Mouse (Mus musculus) forebrain, embryonic 15.5 days (tissue): ENCODE data around the gene Slc24a3. TPM values are rescaled to one million over a fixed set of nuclear protein-coding genes. Genes with fewer than 3 reads are reported as not detected.
A peak's percentile ranks its signal among the peaks of the same experiment; 100 is the strongest.

ENCODE experiments used
- ATAC-seq: fragments of 200-750 bp; cut with Nextera tagmentation; replicated peaks from 2 replicates; pipeline ENCODE4 v1.8.0; 2017; ENCODE audit warnings: mild to moderate bottlenecking, moderate TSS enrichment, moderate library complexity
- H3K27ac ChIP-seq: fragments of 300-500 bp; sonication (generic); replicated peaks from 2 replicates; pipeline ENCODE4 v1.5.1; 2015; ENCODE audit warnings: mild to moderate bottlenecking, inconsistent platforms
- H3K27me3 ChIP-seq: fragments of 300-500 bp; sonication (generic); 2 replicates; pipeline ENCODE4 v1.6.1; 2015; ENCODE audit warnings: inconsistent platforms
- H3K36me3 ChIP-seq: fragments of 300-500 bp; sonication (generic); 2 replicates; pipeline ENCODE4 v1.6.1; 2015; ENCODE audit warnings: mild to moderate bottlenecking, inconsistent platforms
- H3K4me1 ChIP-seq: fragments of 300-500 bp; sonication (generic); 2 replicates; pipeline ENCODE4 v1.6.1; 2015; ENCODE audit warnings: inconsistent platforms
- H3K4me2 ChIP-seq: fragments of 300-500 bp; sonication (generic); replicated peaks from 2 replicates; pipeline ENCODE4 v1.6.1; 2015; ENCODE audit warnings: mild to moderate bottlenecking, inconsistent platforms
- H3K4me3 ChIP-seq: fragments of 300-500 bp; sonication (generic); 2 replicates; pipeline ENCODE4 v1.5.1; 2015; ENCODE audit warnings: mild to moderate bottlenecking, inconsistent platforms
- H3K9ac ChIP-seq: fragments of 300-500 bp; sonication (generic); replicated peaks from 2 replicates; pipeline ENCODE4 v1.6.1; 2015; ENCODE audit warnings: mild to moderate bottlenecking, inconsistent platforms
- H3K9me3 ChIP-seq: fragments of 300-500 bp; sonication (generic); 2 replicates; pipeline ENCODE4 v1.6.1; 2016; ENCODE audit warnings: inconsistent platforms
- WGBS: fragments of 180-500 bp; shearing (Covaris S2); methylation state at CpG from one replicate; pipeline ENCODE4 v1.1.7; 2015; ENCODE audit warnings: mixed read lengths; 5-methylcytosine and 5-hydroxymethylcytosine counted together
- polyA plus RNA-seq: library from polyadenylated mRNA; unstranded; fragments of >200 nt; fragmentation: Nextera tagmentation; extraction: Ambion mirVana; gene quantifications from 2 replicates; pipeline ENCODE4 v1.2.1, GENCODE M21; 2015

Slc24a3 gene
- polyA plus RNA-seq, 1 experiment from 2014 or later: 5.9 TPM

GRCm38 (mm10) chr2:145421889-145422212 is 254.3 kb downstream of the Slc24a3 start:
- no peak; the same call in 1 of the 2 replicates for ATAC-seq

GRCm38 (mm10) chr2:145429982-145430381 is 262.4 kb downstream of the Slc24a3 start:
- Histone ChIP-seq H3K4me3 (no peak overlapping the region), H3K36me3 (no peaks in the 10 kb centered on the region), H3K4me1 (no peaks in the 10 kb centered on the region), H3K9me3 (no peaks in the 10 kb centered on the region), H3K4me2 (no peak overlapping the region), H3K27me3 (no peaks in the 10 kb centered on the region), H3K27ac (no peak overlapping the region), H3K9ac (no peak overlapping the region)
- no peak for ATAC-seq
- WGBS: 92% methylated on average over 5 of the region's 5 CpGs

More at GRCm38 (mm10) chr2:145421889-145422212, 254.3 kb downstream of the Slc24a3 start:
- no peaks in the 10 kb centered on the region for H3K36me3 ChIP-seq
- WGBS: 81% methylated on average over 3 of the region's 3 CpGs
- no peak overlapping the region for H3K4me2 ChIP-seq
- no peak overlapping the region for H3K9ac ChIP-seq
- no peak overlapping the region for H3K4me3 ChIP-seq
- no peaks in the 10 kb centered on the region for H3K4me1 ChIP-seq
- no peaks in the 10 kb centered on the region for H3K27me3 ChIP-seq
- no peak overlapping the region for H3K27ac ChIP-seq
- no peaks in the 10 kb centered on the region for H3K9me3 ChIP-seq

DNA sequence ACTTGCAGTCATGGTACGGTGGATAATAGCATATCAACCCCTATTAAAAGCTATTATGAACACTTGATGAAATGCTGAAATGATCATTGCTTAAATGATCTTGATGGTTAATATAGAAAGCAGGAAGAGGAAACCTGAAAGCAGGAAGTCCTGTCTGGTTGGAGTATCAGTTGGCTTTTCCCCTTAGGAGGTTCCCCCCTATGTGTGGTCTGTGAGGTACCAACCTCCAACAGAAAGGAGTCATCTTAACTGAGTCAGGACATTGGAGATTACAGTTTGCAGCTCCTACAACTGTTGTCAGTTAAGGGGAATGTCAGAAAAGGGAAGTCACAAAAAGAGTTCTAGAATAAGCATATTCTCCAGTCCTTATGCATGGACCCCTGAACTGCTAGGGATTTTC is 266.5 kb downstream of the Slc24a3 start:
- ATAC-seq: no peak
- Histone ChIP-seq H3K9ac (no peak overlapping the region), H3K4me1 (no peaks in the 10 kb centered on the region), H3K27ac (no peak overlapping the region), H3K27me3 (no peaks in the 10 kb centered on the region), H3K4me2 (no peak overlapping the region), H3K9me3 (no peaks in the 10 kb centered on the region), H3K36me3 (no peaks in the 10 kb centered on the region), H3K4me3 (no peak overlapping the region)
- WGBS: 91% methylated on average over 1 of the region's 1 CpGs

GRCm38 (mm10) chr2:145438336-145438735 is 270.8 kb downstream of the Slc24a3 start:
- H3K9me3 ChIP-seq: no peaks in the 10 kb centered on the region
- H3K9ac ChIP-seq: no peak overlapping the region
- no peak overlapping the region for H3K4me3 ChIP-seq
- 35% methylated on average over 5 of the region's 5 CpGs for WGBS
- H3K27ac ChIP-seq: no peak overlapping the region
- H3K36me3 ChIP-seq: no peaks in the 10 kb centered on the region
- no peak for ATAC-seq
- H3K27me3 ChIP-seq: no peaks in the 10 kb centered on the region
- H3K4me2 ChIP-seq: no peak overlapping the region
- no peaks in the 10 kb centered on the region for H3K4me1 ChIP-seq

DNA sequence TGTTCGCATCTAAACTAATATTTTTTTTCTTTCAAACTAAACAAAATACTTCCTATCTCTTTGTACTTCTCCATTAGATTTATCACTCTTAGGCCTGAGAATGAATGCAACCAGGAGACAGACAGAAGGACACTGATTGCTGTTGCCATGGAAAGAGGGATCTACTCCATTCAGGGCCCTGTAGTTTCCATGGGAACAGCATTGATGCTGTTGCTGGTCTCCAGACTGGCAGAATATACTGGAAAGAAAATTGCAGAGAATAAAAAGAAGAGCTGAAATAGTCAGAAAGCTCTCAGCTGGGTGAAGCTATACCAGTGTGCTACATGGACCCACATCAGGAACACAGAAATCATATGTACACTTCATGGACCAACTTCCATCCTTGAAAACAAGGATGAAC is 272.2 kb downstream of the Slc24a3 start:
- Histone ChIP-seq H3K27me3 (no peaks in the 10 kb centered on the region), H3K36me3 (no peaks in the 10 kb centered on the region), H3K27ac (no peak overlapping the region), H3K4me3 (no peak overlapping the region), H3K9me3 (no peaks in the 10 kb centered on the region), H3K4me2 (no peak overlapping the region), H3K4me1 (no peaks in the 10 kb centered on the region), H3K9ac (no peak overlapping the region)
- 0 out of 2 replicates have a peak, but pooled peaks have one; percentile 64 for ATAC-seq
- 98% methylated on average over 1 of the region's 1 CpGs for WGBS

DNA sequence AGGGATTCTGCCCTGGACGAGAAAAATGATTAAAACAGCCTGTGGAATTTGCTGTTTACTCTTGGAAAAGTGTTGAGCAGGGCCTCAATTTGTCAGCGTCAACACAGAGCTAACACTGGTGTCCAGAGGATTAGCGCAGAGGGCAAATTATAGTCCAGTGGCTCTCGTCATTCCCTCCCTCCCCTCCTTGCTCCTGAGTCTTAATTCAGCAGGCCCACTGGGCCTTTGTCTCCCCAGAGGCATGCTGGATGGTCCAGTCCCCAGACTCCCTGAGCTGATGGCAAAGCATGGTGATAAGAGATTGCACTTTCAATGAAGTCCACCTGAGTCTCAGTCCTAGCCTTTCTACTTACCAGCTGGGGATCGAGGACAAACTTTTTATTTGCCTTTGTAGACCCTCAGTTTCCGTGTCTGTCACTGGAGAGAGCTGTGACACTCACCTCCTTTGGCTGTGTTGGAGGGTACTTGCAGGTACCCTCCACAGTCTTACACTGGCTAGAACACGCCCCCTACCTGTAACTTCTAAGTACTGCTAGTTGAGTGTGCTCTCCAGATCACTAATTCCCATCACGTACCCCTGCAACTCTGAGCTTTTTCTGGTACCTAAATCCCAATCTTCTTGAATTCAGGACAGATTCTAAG is 289.7 kb downstream of the Slc24a3 start:
- Histone ChIP-seq H3K27me3 (no peaks in the 10 kb centered on the region), H3K9me3 (no peaks in the 10 kb centered on the region), H3K4me1 (peaks cover 4% of the 10 kb centered on the region; the same call in 1 of the 2 replicates), H3K4me2 (no peak overlapping the region), H3K36me3 (no peaks in the 10 kb centered on the region), H3K9ac (no peak overlapping the region), H3K27ac (no peak overlapping the region), H3K4me3 (no peak overlapping the region)
- ATAC-seq: no peak
- 36% methylated on average over 8 of the region's 8 CpGs for WGBS

- H3K27ac ChIP-seq: no peak overlapping the region
- H3K36me3 ChIP-seq: no peaks in the 10 kb centered on the region
- peaks cover 4% of the 10 kb centered on the region; the same call in 1 of the 2 replicates for H3K4me1 ChIP-seq
- 36% methylated on average over 3 of the region's 3 CpGs for WGBS
- no peaks in the 10 kb centered on the region for H3K27me3 ChIP-seq
- no peak overlapping the region for H3K4me3 ChIP-seq
- H3K4me2 ChIP-seq: no peak overlapping the region
- no peak overlapping the region for H3K9ac ChIP-seq
- no peaks in the 10 kb centered on the region for H3K9me3 ChIP-seq
- ATAC-seq: 0 out of 2 replicates have a peak, but pooled peaks have one; percentile 37
Observed at GRCm38 (mm10) chr2:145460854-145461423, 293.4 kb downstream of the Slc24a3 start.

DNA sequence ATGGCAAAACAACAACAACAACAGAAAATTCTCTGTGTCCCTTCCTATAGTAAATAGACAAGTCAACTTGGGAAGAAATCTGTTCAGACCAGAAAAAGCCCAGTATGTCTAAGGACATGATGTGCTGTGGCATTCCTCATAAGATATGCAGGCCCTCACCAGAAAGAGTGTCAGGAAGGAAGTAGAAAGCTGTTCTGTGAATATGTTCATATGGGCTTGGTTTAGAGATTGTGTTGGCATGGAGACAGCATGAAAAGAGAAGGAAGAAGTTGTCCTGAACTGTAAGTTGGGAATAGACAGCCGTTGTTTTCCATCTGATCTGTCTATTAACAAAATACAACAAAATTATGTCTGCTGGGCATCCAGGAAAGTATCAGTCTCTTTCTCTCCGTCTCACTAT is 294.7 kb downstream of the Slc24a3 start:
- no peaks in the 10 kb centered on the region for H3K27me3 ChIP-seq
- WGBS: 94% methylated on average over 2 of the region's 2 CpGs

GRCm38 (mm10) chr2:145468701-145469325 is 301.3 kb downstream of the Slc24a3 start:
- Histone ChIP-seq H3K9me3 (no peaks in the 10 kb centered on the region), H3K9ac (no peak overlapping the region), H3K27me3 (no peaks in the 10 kb centered on the region), H3K4me1 (no peaks in the 10 kb centered on the region), H3K4me3 (no peak overlapping the region), H3K36me3 (no peaks in the 10 kb centered on the region), H3K27ac (no peak overlapping the region), H3K4me2 (no peak overlapping the region)
- no peak for ATAC-seq
- WGBS: 85% methylated on average over 5 of the region's 5 CpGs

More for the DNA sequence above, 294.7 kb downstream of the Slc24a3 start:
- Histone ChIP-seq H3K27ac (no peak overlapping the region), H3K36me3 (no peaks in the 10 kb centered on the region), H3K4me3 (no peak overlapping the region), H3K9me3 (no peaks in the 10 kb centered on the region), H3K4me2 (no peak overlapping the region), H3K9ac (no peak overlapping the region), H3K4me1 (peaks cover 4% of the 10 kb centered on the region; the same call in 1 of the 2 replicates)
- ATAC-seq: no peak

- WGBS: 78% methylated on average over 2 of the region's 2 CpGs
- Histone ChIP-seq H3K27ac (no peak overlapping the region), H3K36me3 (no peaks in the 10 kb centered on the region), H3K4me3 (no peak overlapping the region), H3K9me3 (no peaks in the 10 kb centered on the region), H3K27me3 (no peaks in the 10 kb centered on the region), H3K4me2 (no peak overlapping the region), H3K9ac (no peak overlapping the region), H3K4me1 (no peaks in the 10 kb centered on the region)
- no peak for ATAC-seq
Observed at GRCm38 (mm10) chr2:145477484-145477883, 309.9 kb downstream of the Slc24a3 start.

DNA sequence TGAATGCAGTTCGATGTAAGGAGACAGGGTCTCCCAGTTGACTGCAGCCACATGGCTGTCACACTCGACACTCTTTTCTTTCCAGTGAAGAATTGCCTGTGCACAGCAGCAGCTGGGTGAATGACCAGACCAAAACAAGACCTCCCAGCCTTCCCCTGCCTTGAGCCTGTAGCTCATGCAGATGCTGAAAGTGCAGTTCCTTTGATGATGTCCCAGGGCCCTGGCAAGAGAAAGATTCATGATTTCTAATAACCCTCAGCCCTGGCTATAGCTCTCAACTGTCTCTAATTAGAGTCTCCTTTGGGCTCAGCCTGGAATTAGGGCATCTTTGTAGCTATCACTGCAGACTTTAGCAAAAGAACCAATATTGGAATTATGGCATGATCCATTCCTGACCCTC is 312.1 kb downstream of the Slc24a3 start:
- Histone ChIP-seq H3K36me3 (no peaks in the 10 kb centered on the region), H3K27ac (no peak overlapping the region), H3K4me2 (no peak overlapping the region), H3K4me3 (no peak overlapping the region), H3K4me1 (no peaks in the 10 kb centered on the region), H3K9ac (no peak overlapping the region), H3K9me3 (no peaks in the 10 kb centered on the region), H3K27me3 (no peaks in the 10 kb centered on the region)
- no peak for ATAC-seq
- 72% methylated on average over 2 of the region's 2 CpGs for WGBS

- H3K27ac ChIP-seq: no peak overlapping the region
- no peaks in the 10 kb centered on the region for H3K27me3 ChIP-seq
- no peak overlapping the region for H3K4me3 ChIP-seq
- no peak for ATAC-seq
- H3K4me1 ChIP-seq: no peaks in the 10 kb centered on the region
- no peaks in the 10 kb centered on the region for H3K9me3 ChIP-seq
- no peak overlapping the region for H3K9ac ChIP-seq
- H3K4me2 ChIP-seq: no peak overlapping the region
- H3K36me3 ChIP-seq: no peaks in the 10 kb centered on the region
Observed at GRCm38 (mm10) chr2:145500231-145500630, 332.7 kb downstream of the Slc24a3 start.
